Mouse (Mus musculus) lung, adult 2 months (tissue): ENCODE measurements around the gene Ppp2r3a. TPM values are rescaled to one million over a fixed set of nuclear protein-coding genes. Genes with fewer than 3 reads are reported as not detected.

ENCODE experiments used
- DNase-seq: peaks from one replicate; pipeline ENCODE4 v3.0.0; 2022
- H3K4me1 ChIP-seq: fragments of 200-500 bp; 2 replicates; pipeline ENCODE4 v1.6.1; 2011; ENCODE audit warnings: low read length; ENCODE audit not compliant: control insufficient read depth, insufficient read depth
- H3K4me3 ChIP-seq: fragments of 200-500 bp; replicated peaks from 2 replicates; pipeline ENCODE3; 2011; ENCODE audit warnings: low read depth, mild to moderate bottlenecking, control low read depth, low read length; ENCODE audit errors: extremely low read depth
- CTCF ChIP-seq: fragments of 200-500 bp; IDR thresholded peaks from 2 replicates; pipeline ENCODE4 v1.5.1; 2011; ENCODE audit warnings: mild to moderate bottlenecking, low read length, control low read depth; ENCODE audit not compliant: insufficient read depth
- POLR2A ChIP-seq: fragments of 200-500 bp; IDR thresholded peaks from 2 replicates; pipeline ENCODE4 v1.6.1; 2011; ENCODE audit warnings: low read depth, mild to moderate bottlenecking, control low read depth, low read length, borderline replicate concordance; ENCODE audit errors: extremely low read depth
- WGBS: fragments of 180-500 bp; shearing (Covaris S2); methylation state at CpG from one replicate; pipeline ENCODE4 v1.1.7; 2018; 5-methylcytosine and 5-hydroxymethylcytosine counted together
- polyA plus RNA-seq: library from polyadenylated mRNA; depleted of rRNA; stranded (reverse); fragments of >200 nt; gene quantifications from 2 replicates; pipeline ENCODE4 v1.2.3, GENCODE M21; 2012; rRNA removed

The Ppp2r3a gene
- polyA plus RNA-seq, 1 experiment: 6.7 TPM

DNA sequence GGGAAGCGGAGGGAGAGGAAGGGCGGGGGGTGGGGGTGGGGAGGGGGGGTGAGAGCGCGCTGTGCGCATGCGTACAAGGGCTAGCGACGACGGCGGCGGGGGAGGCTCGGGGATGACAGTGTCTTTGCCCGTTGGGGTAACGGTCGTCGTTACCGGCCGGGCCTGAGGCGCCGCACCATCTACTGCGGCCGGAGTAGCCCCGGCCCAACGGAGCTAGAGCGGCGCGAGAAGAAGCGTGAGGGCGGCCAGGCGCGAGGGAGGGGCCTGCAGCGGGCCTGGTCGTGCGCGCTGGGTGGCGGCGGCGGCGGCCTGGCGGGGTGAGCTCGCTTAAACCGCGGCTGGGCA lies 177.6 kb downstream of the Ppp2r3a start, which contains the start of gene Msl2:
Gene Msl2, plus strand, starts transcription at position 115 of the 345 bp plus-strand sequence.
- peaks cover 6% of the 10 kb centered on the region for H3K4me1 ChIP-seq
- no peak for DNase-seq
- peak within 1 kb of the TSS; percentile 96 for H3K4me3 ChIP-seq
- peak; percentile 89; the same call in 1 of the 2 replicates for TF ChIP-seq POLR2A
- TF ChIP-seq CTCF: no peak
- under 1% methylated on average over 43 of the region's 43 CpGs for WGBS

DNA sequence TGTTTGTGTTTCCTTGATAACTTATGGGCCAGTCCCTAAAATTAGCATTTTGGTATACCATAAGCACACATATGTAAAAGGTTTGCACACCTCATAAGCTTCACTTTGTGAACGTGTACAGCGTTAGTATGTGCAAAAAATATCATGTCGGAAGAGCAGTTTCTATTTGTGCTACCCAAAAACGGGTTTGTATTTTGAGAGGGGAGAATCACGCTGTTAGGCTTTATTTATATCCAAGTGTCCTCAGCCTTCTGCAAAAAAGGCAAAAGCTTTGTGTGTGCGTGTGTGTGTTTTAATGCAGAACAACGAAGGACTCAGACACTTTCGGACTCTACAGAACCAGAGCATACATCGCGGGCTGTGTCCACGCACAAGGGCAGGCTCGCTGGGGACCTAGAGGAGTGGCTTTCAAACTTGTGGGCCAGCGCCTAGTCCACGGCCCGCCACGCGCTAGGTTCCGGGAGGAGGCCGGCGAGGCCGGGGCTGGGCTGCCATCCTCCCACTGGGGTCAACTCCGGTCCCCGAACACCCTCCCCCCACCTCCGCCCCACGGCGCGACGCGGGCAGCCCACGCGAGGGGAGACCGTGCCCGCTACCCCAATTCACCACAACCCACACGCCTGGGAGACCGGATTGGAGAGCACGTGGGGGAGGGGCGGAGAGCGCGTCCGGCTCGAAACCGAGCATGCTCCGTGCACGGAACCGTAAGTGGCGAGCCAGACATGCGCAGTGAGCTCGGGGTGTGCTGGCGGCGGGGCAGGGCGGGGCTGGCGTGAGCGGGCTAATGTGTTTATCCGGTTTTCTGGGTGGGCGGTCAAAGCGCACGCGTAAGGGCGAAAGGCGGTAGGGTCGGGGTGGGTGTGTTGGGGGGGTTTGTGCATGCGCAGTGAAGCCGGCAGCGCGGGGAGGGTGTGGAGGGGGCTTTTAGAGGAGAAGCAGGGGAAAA lies 178.3 kb downstream of the Ppp2r3a start:
- peak overlapping the region; percentile 96 for H3K4me3 ChIP-seq
- TF ChIP-seq CTCF (no peak), POLR2A (peak; percentile 77)
- DNase-seq: peak; percentile 99
- WGBS: under 1% methylated on average over 64 of the region's 65 CpGs
- H3K4me1 ChIP-seq: peaks cover 3% of the 10 kb centered on the region

DNA sequence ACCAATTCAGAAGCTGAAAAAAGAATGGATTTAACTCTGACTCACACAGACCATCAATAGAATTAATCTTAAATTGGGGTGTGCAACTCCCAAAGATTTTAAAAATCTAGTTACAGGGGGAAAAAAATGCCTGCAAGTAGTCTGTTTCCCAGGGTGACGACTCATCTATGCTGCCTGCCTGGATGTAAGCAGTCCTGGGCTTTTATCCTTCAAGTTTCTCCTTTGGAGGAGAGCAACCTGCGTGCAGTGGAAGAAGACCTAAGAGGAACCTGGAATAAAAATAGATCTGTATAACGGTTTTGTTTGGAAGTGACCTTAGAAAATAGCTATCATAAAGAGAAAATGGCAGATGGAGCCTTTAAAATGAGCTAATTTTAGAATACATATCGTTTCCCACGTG lies 179.1 kb downstream of the Ppp2r3a start:
- whole genome bisulfite sequencing: 41% methylated on average over 5 of the region's 5 CpGs
- DNase-seq: no peak
- peaks cover 1% of the 10 kb centered on the region for H3K4me1 ChIP-seq
- H3K4me3 ChIP-seq: no peak overlapping the region
- no peak for TF ChIP-seq POLR2A
- TF ChIP-seq CTCF: no peak

DNA sequence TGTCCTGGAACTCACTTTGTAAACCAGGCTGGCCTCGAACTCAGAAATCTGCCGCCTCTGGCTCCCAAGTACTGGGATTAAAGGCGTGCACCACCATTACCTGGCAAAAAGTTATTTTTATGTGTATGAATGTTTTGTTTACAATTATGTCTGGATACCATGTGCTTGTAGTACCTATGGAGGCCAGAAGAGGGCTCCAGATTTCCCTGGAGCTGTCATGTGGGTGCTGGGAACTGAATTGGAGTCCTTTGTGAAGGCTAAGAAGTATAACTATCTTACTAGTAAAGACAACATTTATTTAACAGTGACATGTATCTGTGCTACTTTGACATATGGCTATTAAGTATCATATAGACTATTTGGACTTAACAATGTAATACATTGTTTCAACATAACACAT lies 181.8 kb downstream of the Ppp2r3a start:
- no peak overlapping the region for H3K4me3 ChIP-seq
- no peak for TF ChIP-seq CTCF
- no peak for TF ChIP-seq POLR2A
- 99% methylated on average over 3 of the region's 3 CpGs for WGBS

DNA sequence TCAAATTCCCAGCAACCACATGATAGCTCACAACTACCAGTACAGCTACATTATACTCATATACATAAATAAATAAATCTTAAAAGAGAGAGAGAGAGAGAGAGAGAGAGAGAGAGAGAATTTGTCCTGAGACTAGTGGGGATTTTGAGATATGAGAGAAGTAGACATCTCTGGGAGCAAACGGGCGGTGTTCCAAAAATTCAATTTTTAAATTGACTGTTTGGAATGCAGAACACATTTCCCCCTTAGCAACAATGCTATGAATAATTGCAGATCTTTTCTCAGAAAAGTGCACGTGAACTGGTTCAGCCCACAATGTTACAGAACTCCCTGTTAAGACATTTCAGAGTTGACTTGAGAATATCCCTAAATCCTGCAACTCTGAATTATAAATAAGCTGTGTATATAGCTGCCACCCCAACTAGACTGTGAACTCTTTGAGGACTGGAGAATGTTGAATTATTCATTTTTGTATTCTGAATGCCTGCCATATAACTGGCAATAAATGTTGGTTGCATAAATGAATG lies 186.5 kb downstream of the Ppp2r3a start:
- TF ChIP-seq CTCF (no peak), POLR2A (no peak)
- 77% methylated on average over 3 of the region's 3 CpGs for WGBS
- Histone ChIP-seq H3K4me1 (no peaks in the 10 kb centered on the region), H3K4me3 (no peak overlapping the region)
- DNase-seq: no peak

More for the DNA sequence above, 181.8 kb downstream of the Ppp2r3a start:
- no peaks in the 10 kb centered on the region for H3K4me1 ChIP-seq
- DNase-seq: no peak

DNA sequence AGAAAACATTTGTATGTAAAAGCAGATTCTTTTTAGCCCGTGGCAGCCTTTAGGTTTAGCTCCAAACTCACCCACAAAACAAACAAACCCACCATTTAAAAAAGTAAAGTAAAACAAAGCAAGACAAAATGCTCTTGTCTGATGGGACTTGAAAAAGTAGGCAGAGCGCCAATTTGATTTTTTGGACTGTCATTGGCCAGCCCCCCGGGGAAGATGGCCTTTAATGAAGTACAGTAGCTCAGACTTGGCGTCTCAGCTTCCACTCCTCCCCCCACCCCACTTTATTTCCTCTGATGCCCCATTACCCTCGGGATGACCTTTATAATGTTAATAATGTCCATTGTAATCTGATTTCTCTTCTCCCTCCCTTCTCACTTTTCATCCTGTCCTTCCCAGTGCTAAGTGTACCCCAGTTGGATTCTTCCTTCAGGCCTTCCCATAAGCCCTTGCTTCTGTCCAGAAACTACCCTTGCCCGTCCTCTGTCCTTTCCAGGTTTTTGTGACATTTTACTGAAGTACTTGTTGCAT lies 189.3 kb downstream of the Ppp2r3a start:
- no peak for TF ChIP-seq CTCF
- no peak for TF ChIP-seq POLR2A
- Histone ChIP-seq H3K4me1 (no peaks in the 10 kb centered on the region), H3K4me3 (no peak overlapping the region)
- no peak for DNase-seq
- 54% methylated on average over 6 of the region's 6 CpGs for WGBS

DNA sequence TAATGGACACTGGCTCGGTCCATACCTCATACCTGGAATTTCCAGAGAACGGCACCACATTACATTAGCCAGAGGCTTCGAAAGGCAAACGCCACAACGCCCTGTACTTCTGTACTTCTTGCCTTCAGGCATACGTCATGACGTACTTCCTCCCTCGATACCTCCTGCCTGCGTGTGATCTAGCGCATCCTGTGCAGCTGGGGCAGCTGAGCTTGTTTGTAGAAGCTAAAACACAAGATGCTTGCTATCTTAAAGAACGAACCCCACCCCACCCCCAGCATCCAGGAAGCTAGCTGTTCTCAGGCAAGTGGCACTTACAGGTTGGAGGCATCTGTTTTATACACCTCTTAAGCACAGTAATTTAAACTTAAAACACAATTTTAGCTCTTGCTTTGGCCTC lies 190.6 kb downstream of the Ppp2r3a start:
- 49% methylated on average over 11 of the region's 11 CpGs for WGBS
- TF ChIP-seq CTCF: no peak
- no peak for TF ChIP-seq POLR2A
- DNase-seq: no peak
- no peaks in the 10 kb centered on the region for H3K4me1 ChIP-seq
- H3K4me3 ChIP-seq: no peak overlapping the region

DNA sequence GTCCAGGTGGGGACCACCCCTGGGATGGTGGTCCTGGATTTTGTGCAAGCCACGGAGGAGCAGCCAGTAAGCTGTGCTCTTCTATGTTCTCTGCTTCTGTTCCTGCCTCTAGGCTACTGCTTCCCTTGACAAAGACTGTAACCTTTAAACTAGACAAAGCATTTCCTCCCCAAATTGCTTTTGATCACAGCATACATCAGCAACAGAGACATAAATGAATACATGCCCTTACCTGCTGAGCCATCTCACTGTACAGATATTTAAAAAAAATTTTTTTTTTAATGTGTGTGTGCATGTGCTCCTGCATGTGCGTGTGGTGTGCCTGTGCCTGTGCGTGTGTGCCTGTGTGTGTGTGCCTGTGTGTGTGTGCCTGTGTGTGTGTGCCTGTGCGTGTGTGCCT lies 194.4 kb downstream of the Ppp2r3a start:
- no peaks in the 10 kb centered on the region for H3K4me1 ChIP-seq
- WGBS: 91% methylated on average over 4 of the region's 4 CpGs
- TF ChIP-seq CTCF (no peak), POLR2A (no peak)
- no peak for DNase-seq
- no peak overlapping the region for H3K4me3 ChIP-seq

Other genes starting within 250 kb of the Ppp2r3a start
- gene Pccb, start 216.9 kb downstream of the Ppp2r3a start, polyA plus RNA-seq: 50.1 and 63.8 TPM in 2 replicates
- gene Msl2, start 177.7 kb downstream of the Ppp2r3a start, polyA plus RNA-seq: 28.4 and 33.4 TPM in 2 replicates